Mouse (Mus musculus): ENCODE results near the gene Cnnm1. TPM values are rescaled to one million over a fixed set of nuclear protein-coding genes. Genes with fewer than 3 reads are reported as not detected.

Gene Cnnm1
- polyA plus RNA-seq, 1 experiment from 2014 or later = 3.6 TPM

- H3K4me2 ChIP-seq = peak overlapping the region; percentile 44
- 0 out of 2 replicates have a peak overlapping the region, but pooled peaks have one; percentile 8 for H3K4me3 ChIP-seq
- no peak for ATAC-seq (ENCODE audit: insufficient number of reproducible peaks, insufficient read depth, low FRiP score, low TSS enrichment, low read depth)
- 4% methylated on average over 19 of the region's 19 CpGs for WGBS
- H3K36me3 ChIP-seq = no peaks in the 10 kb centered on the region
- no peak overlapping the region for H3K27ac ChIP-seq
- peak overlapping the region; percentile 0; the same call in 1 of the 2 replicates for H3K9ac ChIP-seq
- H3K27me3 ChIP-seq = peaks cover 83% of the 10 kb centered on the region
- no peaks in the 10 kb centered on the region for H3K9me3 ChIP-seq
- H3K4me1 ChIP-seq = peaks cover 11% of the 10 kb centered on the region
Observed at GRCm38 (mm10) chr19:43546337-43547117, 106.3 kb downstream of the Cnnm1 start.

Other genes with a start within 250 kb of the Cnnm1 start
- 37.8 and 40.4 TPM in 2 replicates for gene Hpse2, start 52.1 kb upstream of the Cnnm1 start, polyA plus RNA-seq (2015; fragmentation: Nextera tagmentation; extraction: Ambion mirVana)
- gene Got1, start 84.2 kb downstream of the Cnnm1 start, polyA plus RNA-seq (2015; fragmentation: Nextera tagmentation; extraction: Ambion mirVana) = 34.3 and 35.6 TPM in 2 replicates
- 1.4 and 4.2 TPM in 2 replicates for gene Nkx2-3, start 171.9 kb downstream of the Cnnm1 start, polyA plus RNA-seq (2015; fragmentation: Nextera tagmentation; extraction: Ambion mirVana)
- 13.6 and 16.5 TPM in 2 replicates for gene Slc25a28, start 234.4 kb downstream of the Cnnm1 start, polyA plus RNA-seq (2015; fragmentation: Nextera tagmentation; extraction: Ambion mirVana)
- 10.3 TPM in 2 replicates for gene Entpd7, start 249.2 kb downstream of the Cnnm1 start, polyA plus RNA-seq (2015; fragmentation: Nextera tagmentation; extraction: Ambion mirVana)

Measured in embryonic facial prominence, embryonic 13.5 days (tissue).